12 mouse cellular contexts compared by ENCODE assay signal in the genomic region with DNA sequence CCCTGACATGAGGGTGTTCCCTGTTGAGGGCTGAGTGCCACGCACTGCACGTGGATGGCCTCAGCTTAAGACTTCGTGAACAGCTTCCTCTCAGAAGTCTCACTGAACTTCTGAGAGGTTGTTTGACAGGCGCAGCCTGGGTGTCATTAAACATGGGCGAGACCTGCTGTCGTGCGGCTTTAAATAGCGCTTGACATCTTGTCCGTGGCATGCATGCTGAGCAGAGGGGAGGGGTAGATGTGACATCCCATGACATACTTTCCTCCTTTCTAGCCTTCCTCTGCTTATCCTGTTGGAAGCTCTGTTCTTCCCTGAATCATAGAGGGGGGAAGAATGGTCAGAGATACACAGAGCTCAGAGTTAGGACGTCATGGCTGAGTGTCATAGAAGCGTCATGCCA. TPM values are rescaled to one million over a fixed set of nuclear protein-coding genes. Genes with fewer than 3 reads are reported as not detected.
DNase-seq lines count a peak whose midpoint lies in the region; ATAC-seq and TF ChIP-seq lines count a peak whose summit lies in the region.
"Had no signal": no experiment of that assay in that cellular context is flagged by ENCODE, and none has a peak within 500 bp of the region (broad histone marks: within the 10 kb centered on the region; RNA-seq: fewer than 3 reads in every experiment).

No protein-coding gene starts in this region.

- H3K9me3 ChIP-seq in embryonic facial prominence, embryonic 15.5 days (replicated peaks): no peaks in the 10 kb centered on the region
- no peaks in the 10 kb centered on the region for H3K9me3 ChIP-seq in lung, postnatal 0 days (ENCODE audit: low read length)
- no peaks in the 10 kb centered on the region for H3K9me3 ChIP-seq in forebrain, embryonic 11.5 days (ENCODE audit: control insufficient read depth, low read length)
- H3K9me3 ChIP-seq: liver, embryonic 15.5 days had no signal

- peak in 1 of 2 experiments; percentile 55 for DNase-seq in layer of hippocampus, adult 2 months (ENCODE audit: low spot score in 2 of 2)
- no peak for DNase-seq in layer of hippocampus, postnatal 25 days (ENCODE audit: extremely low spot score in 1 of 2, low spot score in 1 of 2)
- peak; percentile 58 for DNase-seq in cerebellum, adult 11-12 months
- peak; percentile 57 for DNase-seq in lung, postnatal 0 days (ENCODE audit: low spot score)
- DNase-seq in forebrain, embryonic 11.5 days (ENCODE audit: low spot score): no peak
- DNase-seq in Muller cell, postnatal 12 days (ENCODE audit: inconsistent ontology term): no peak
- DNase-seq: gastrocnemius, postnatal 10 days; right cerebral cortex, postnatal 4 days; thymus, postnatal 14 days had no signal

- H3K4me2 ChIP-seq in embryonic facial prominence, embryonic 15.5 days (replicated peaks): no peak overlapping the region
- no peak overlapping the region for H3K4me2 ChIP-seq in lung, postnatal 0 days (replicated peaks; ENCODE audit: low read depth, low read length)
- H3K4me2 ChIP-seq in forebrain, embryonic 11.5 days (ENCODE audit: low read depth, low read length, severe bottlenecking): no peak overlapping the region
- H3K4me2 ChIP-seq: liver, embryonic 15.5 days had no signal

- ATAC-seq in embryonic facial prominence, embryonic 15.5 days (ENCODE audit: insufficient number of reproducible peaks, low FRiP score, low TSS enrichment, low read depth): no peak
- peak; percentile 74 for ATAC-seq in lung, postnatal 0 days
- no peak for ATAC-seq in forebrain, embryonic 11.5 days (replicated peaks; ENCODE audit: low FRiP score)
- ATAC-seq: intestine, embryonic 16.5 days had no signal

- WGBS in embryonic facial prominence, embryonic 15.5 days: 31% methylated on average over 11 of the region's 11 CpGs
- 30% methylated on average over 11 of the region's 11 CpGs for WGBS in lung, postnatal 0 days
- 79% methylated on average over 11 of the region's 11 CpGs for WGBS in forebrain, embryonic 11.5 days

- H3K36me3 ChIP-seq in embryonic facial prominence, embryonic 15.5 days: no peaks in the 10 kb centered on the region
- no peaks in the 10 kb centered on the region for H3K36me3 ChIP-seq in lung, postnatal 0 days (ENCODE audit: insufficient read depth, low read length)
- no peaks in the 10 kb centered on the region for H3K36me3 ChIP-seq in forebrain, embryonic 11.5 days (ENCODE audit: control insufficient read depth, insufficient read depth, low read length)
- H3K36me3 ChIP-seq: liver, embryonic 15.5 days had no signal

- no peak for TF ChIP-seq CTCF in layer of hippocampus, adult 2 months (conservative IDR thresholded peaks at IDR 0.05)
- no peak for TF ChIP-seq CTCF in lung, postnatal 0 days (IDR thresholded peaks at IDR 0.05)

- no peak overlapping the region for H3K4me3 ChIP-seq in layer of hippocampus, adult 2 months
- H3K4me3 ChIP-seq in embryonic facial prominence, embryonic 15.5 days (replicated peaks): no peak overlapping the region
- no peak overlapping the region for H3K4me3 ChIP-seq in lung, postnatal 0 days (ENCODE audit: low read depth, low read length)
- H3K4me3 ChIP-seq in forebrain, embryonic 11.5 days (ENCODE audit: low read depth, low read length): no peak overlapping the region
- H3K4me3 ChIP-seq: liver, embryonic 15.5 days had no signal

- H3K27ac ChIP-seq in layer of hippocampus, adult 2 months: peak overlapping the region; percentile 93
- H3K27ac ChIP-seq in embryonic facial prominence, embryonic 15.5 days (replicated peaks): peak overlapping the region; percentile 29; the same call in 1 of the 2 replicates
- H3K27ac ChIP-seq in lung, postnatal 0 days (ENCODE audit: low read length): 0 out of 2 replicates have a peak overlapping the region, but pooled peaks have one; percentile 26
- no peak overlapping the region for H3K27ac ChIP-seq in forebrain, embryonic 11.5 days (ENCODE audit: low read depth, low read length)
- H3K27ac ChIP-seq: liver, embryonic 15.5 days had no signal

- H3K9ac ChIP-seq in embryonic facial prominence, embryonic 15.5 days: no peak overlapping the region
- H3K9ac ChIP-seq in lung, postnatal 0 days (replicated peaks; ENCODE audit: low read depth): no peak overlapping the region
- H3K9ac ChIP-seq in forebrain, embryonic 11.5 days (ENCODE audit: low read length): no peak overlapping the region
- H3K9ac ChIP-seq: liver, embryonic 15.5 days had no signal

- H3K4me1 ChIP-seq in embryonic facial prominence, embryonic 15.5 days: peaks cover 27% of the 10 kb centered on the region
- peaks cover 6% of the 10 kb centered on the region; the same call in 1 of the 2 replicates for H3K4me1 ChIP-seq in lung, postnatal 0 days (ENCODE audit: insufficient read depth, low read depth, low read length)
- H3K4me1 ChIP-seq in forebrain, embryonic 11.5 days (replicated peaks; ENCODE audit: control insufficient read depth, insufficient read depth, low read length): peaks cover 2% of the 10 kb centered on the region; the same call in 1 of the 2 replicates

- H3K27me3 ChIP-seq in embryonic facial prominence, embryonic 15.5 days: no peaks in the 10 kb centered on the region; the same call in 1 of the 2 replicates
- H3K27me3 ChIP-seq in lung, postnatal 0 days (replicated peaks; ENCODE audit: insufficient read depth, low read length): no peaks in the 10 kb centered on the region
- H3K27me3 ChIP-seq in forebrain, embryonic 11.5 days (ENCODE audit: control insufficient read depth, insufficient read depth, low read length): no peaks in the 10 kb centered on the region
- H3K27me3 ChIP-seq: liver, embryonic 15.5 days had no signal

- no peak; the same call in 1 of the 2 replicates for TF ChIP-seq EP300 in lung, postnatal 0 days (IDR thresholded peaks at IDR 0.05)

RNA-seq across cellular contexts. Expression of gene Parvb, which starts 21.9 kb away (rescaled TPM):
- 10 to 100 TPM; 29.9 to 34.0 TPM for total RNA-seq in layer of hippocampus, adult 2 months (2021)
- total RNA-seq in layer of hippocampus, postnatal 25 days (2021): 10 to 100 TPM; 43.5 to 44.3 TPM
- polyA plus RNA-seq in embryonic facial prominence, embryonic 15.5 days (2015; fragmentation: Nextera tagmentation; extraction: Ambion mirVana): 4.5 and 4.8 TPM in 2 replicates
- polyA plus RNA-seq in lung, postnatal 0 days (2015; fragmentation: Nextera tagmentation; extraction: Ambion mirVana): 7.9 and 8.5 TPM in 2 replicates
- polyA plus RNA-seq in forebrain, embryonic 11.5 days (2014; fragmentation: Nextera tagmentation; extraction: Ambion mirVana): 3.3 and 4.9 TPM in 2 replicates

Comparison
In these comparisons a context has a peak if more than half of its experiments do, and no peak if none do; other contexts are left out.
1. DNase-seq: peak in cerebellum, adult 11-12 months (single experiment) and lung, postnatal 0 days (single experiment); none in layer of hippocampus, postnatal 25 days (0 of 2), forebrain, embryonic 11.5 days (single experiment) and Muller cell, postnatal 12 days (single experiment).